1 mouse cellular context compared by ENCODE assay signal in genomic region chr13:67637294-67638007, GRCm38 (mm10).
TF ChIP-seq lines count a peak whose summit lies in the region.

Gm49345 (minus strand) TSS chr13:67637769.
Zfp729a (minus strand) TSS chr13:67637791.

TF ChIP-seq in CH12.LX, 34 proteins besides CTCF, POLR2A, EP300 and RAD21 (continued from another document):
- TF ChIP-seq ZC3H11A (IDR thresholded peaks at IDR 0.05; ENCODE audit: low read depth, low read length): no peak
- peak; percentile 74 for TF ChIP-seq USF1 (IDR thresholded peaks at IDR 0.05; ENCODE audit: low read depth, low read length)
- TF ChIP-seq SMC3 (IDR thresholded peaks at IDR 0.05; ENCODE audit: low read depth, low read length): peak; percentile 43
- no peak for TF ChIP-seq JUN (IDR thresholded peaks at IDR 0.05; ENCODE audit: insufficient read depth, low read depth, low read length)
- TF ChIP-seq HCFC1 (IDR thresholded peaks at IDR 0.05; ENCODE audit: low read depth, low read length): peak; percentile 94
- peak; percentile 44 for TF ChIP-seq USF2 (conservative IDR thresholded peaks at IDR 0.05; ENCODE audit: low read depth, low read length)
- no peak for TF ChIP-seq E2F4 (IDR thresholded peaks at IDR 0.05; ENCODE audit: insufficient replicate concordance, low read depth, low read length)
- TF ChIP-seq MAX (IDR thresholded peaks at IDR 0.05; ENCODE audit: low read length): peak; percentile 98
- TF ChIP-seq MXI1 (IDR thresholded peaks at IDR 0.05; ENCODE audit: low read depth, low read length): no peak; the same call in 1 of the 2 replicates
- TF ChIP-seq NELFE (IDR thresholded peaks at IDR 0.05; ENCODE audit: low read depth, low read length): no peak
